Mouse (Mus musculus): ENCODE results near the gene Prn.

GRCm38 (mm10) chr2:131970597-131970996, 60.8 kb downstream of the Prn start:
- TF ChIP-seq CTCF (IDR thresholded peaks at IDR 0.05; ENCODE audit: low read depth) (no peak), EP300 (IDR thresholded peaks at IDR 0.05; ENCODE audit: low read depth) (no peak)
